Mouse (Mus musculus) heart, adult 18-20 months (tissue): ENCODE data around the gene Ccr7. TPM values are rescaled to one million over a fixed set of nuclear protein-coding genes. Genes with fewer than 3 reads are reported as not detected.
A peak's percentile ranks its signal among the peaks of the same experiment; 100 is the strongest.

Experiments
- DNase-seq, 2 experiments: peaks; one replicate each; pipeline ENCODE4 v3.0.0; 2021 to 2022; ENCODE audit warnings: mixed read lengths in 1 of 2
- long read RNA-seq, 2 experiments: library from polyadenylated mRNA; stranded (forward); transcript quantifications; one replicate each; pipeline ENCODE4 v2.0.0; 2021
- total RNA-seq, 2 experiments: library from RNA; stranded (reverse); gene quantifications; 2 replicates each; pipeline ENCODE4 v1.2.3; 2021

Ccr7 gene
- total RNA-seq, result 1 to 10 TPM in 1 of 2 experiments, under 1 TPM in 1; 0.30 to 2.8 TPM
- long read RNA-seq, experiment 1, result 0 reads
- long read RNA-seq, experiment 2, partial matches to known transcripts, result 0 of 3 reads
- long read RNA-seq, experiment 2, other reads (novel, unspliced or antisense), result 0 of 3 reads

GRCm38 (mm10) chr11:99154987-99155641, at the start of gene Ccr7:
Gene Ccr7, minus strand, starts transcription at chr11:99155077.
- DNase-seq, result no peak

GRCm38 (mm10) chr11:99189154-99189582, 34.3 kb upstream of the Ccr7 start:
- peak; percentile 50 to 72 for DNase-seq

- no peak for DNase-seq
Measured at GRCm38 (mm10) chr11:99187348-99187747, 32.5 kb upstream of the Ccr7 start.

DNA sequence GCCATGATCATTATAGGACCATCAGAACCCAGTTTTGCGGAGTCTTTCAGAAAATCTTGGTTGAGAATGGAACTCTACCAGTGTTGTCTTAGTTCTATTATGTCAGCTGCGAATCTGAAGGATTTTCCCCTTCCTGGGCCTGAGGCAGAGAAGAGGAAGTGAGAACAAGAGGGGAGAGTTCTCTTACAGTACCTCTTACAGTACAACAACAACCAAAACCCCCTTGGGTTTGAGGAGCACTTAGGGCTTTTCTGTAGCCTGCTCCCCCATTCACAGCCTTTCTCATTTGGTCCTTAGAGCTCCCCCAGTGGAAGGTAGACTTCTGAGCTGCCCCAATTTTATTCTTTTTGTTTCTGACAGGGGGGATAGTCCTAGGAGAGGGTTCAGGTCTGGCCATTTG, 32.0 kb upstream of the Ccr7 start:
- DNase-seq, result no peak

DNA sequence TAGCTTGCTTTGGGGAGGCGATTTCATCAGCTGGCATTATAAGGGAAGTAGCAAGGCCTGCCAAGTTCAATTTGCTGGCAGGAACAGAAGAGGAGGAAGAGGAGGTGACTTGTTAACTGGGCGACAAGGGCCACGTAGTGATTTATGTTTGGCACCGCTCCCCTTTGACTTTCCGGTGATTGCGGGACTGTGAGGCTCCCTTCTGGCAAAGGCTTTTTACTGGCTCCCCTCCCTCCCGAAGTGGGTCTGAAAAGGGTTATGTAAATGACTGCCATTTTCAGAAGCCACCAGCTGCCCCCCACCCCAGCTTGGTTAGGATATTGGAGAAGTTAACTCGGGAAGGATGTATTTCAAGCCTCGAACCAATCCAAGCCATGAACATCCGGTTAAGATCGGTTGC, 27.7 kb upstream of the Ccr7 start:
- DNase-seq, result peak in 1 of 2 experiments; percentile 16

DNA sequence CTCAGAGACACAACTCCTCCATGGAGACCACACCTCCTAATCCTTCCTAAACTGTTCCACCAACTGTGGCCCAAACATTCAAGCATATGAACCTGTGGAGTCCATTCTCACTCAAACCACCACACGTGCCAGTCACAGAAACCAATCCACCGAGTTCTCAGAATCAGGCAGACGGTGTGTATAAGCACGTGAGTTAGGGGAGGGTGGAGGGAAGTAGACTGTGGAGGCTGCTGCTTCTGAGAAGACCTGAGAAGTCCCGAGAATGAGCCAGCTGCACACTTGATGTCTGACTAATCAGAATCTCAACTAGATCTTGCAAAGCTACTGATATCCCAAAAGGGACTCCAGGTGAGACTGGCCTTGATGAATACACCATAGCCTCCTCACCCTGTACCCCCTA, 25.2 kb upstream of the Ccr7 start:
- DNase-seq, result no peak

GRCm38 (mm10) chr11:99177925-99178198, 23.0 kb upstream of the Ccr7 start:
- no peak for DNase-seq

- DNase-seq, result no peak
Measured at GRCm38 (mm10) chr11:99177054-99177924, 22.4 kb upstream of the Ccr7 start.

- DNase-seq, result no peak
Measured at GRCm38 (mm10) chr11:99172002-99172401, 17.1 kb upstream of the Ccr7 start.

DNA sequence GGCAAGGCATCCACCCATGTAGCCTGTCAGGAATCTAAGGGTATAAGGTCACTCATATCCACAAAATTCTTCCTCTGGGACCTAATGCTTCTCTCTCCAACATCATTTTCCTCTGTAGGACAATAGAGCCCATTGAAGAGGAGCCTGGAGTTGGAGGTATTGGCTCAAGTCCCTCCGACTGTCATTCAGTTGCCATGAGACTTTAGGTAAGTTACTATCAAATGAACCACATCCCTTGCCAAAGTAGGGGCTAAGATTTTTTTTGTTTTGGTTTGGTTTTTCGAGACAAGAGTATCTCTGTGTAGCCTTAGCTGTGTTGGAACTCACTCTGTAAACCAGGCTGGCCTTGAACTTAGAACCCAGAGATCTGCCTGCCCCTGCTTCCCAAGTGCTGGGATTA, 16.6 kb upstream of the Ccr7 start:
- DNase-seq, result no peak

- no peak for DNase-seq
Measured at GRCm38 (mm10) chr11:99170547-99171267, 15.8 kb upstream of the Ccr7 start.

- DNase-seq, result no peak
Measured at GRCm38 (mm10) chr11:99170005-99170404, 15.1 kb upstream of the Ccr7 start.

GRCm38 (mm10) chr11:99169438-99169837, 14.6 kb upstream of the Ccr7 start:
- no peak for DNase-seq

DNA sequence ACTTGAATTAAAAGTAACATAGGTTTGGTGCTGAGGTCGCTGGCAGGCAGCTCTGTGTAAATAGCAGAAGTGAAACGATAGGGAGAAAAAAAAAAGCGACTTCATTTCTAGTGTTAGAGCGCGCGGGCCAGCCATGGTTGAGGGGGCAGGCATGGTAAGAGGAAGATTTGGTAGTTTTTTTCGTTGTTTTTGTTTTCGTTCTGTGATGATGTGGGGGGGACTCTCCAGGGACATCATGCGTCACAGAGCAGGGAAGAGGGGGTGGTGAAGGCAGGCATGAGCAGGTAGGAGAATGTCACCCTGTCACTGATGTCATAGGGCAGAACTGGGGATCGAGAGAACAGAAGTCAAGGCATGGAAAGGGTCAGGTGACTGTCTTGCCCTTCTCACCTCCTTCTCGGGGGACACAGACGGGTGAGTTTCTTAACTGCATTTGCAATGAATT, 13.2 kb upstream of the Ccr7 start:
- DNase-seq, result peak in 1 of 2 experiments; percentile 40

DNA sequence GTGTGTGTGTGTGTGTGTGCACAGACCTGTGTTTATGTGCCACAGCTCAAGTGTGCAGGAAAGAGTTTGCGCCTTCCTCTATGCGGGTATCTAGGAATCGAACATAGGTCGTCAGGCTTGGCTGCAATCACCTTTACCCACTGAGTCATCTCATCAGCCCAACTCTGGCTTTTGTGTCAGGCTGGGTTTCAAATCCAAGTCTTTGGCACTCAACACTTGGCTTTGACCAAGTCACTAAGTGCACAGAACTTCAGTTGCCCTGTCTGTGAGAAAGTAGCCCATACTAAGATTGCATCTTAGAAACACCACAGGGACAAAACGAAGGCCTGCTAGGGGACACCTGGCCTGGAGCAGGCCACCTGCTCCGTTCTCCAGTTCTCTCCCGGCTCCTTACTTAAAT, 12.7 kb upstream of the Ccr7 start:
- no peak for DNase-seq

DNA sequence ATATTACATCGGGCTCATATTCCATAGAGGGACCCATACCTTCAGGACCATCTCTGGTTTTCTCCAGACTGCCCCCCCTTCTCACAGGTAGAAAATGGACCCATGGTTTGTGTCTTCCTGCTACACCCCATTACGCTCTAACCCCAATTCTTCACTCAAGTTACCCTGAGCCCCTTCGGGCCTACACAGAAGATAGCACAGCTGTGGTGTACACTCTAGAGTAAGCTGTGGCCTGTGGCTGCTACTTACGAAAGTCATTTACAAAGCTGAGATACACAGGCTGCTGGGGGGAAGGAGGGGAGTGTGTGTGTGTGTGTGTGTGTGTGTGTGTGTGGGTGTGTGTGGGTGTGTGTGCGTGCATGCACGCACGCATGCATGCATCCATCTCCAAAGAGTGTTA, 11.4 kb upstream of the Ccr7 start:
- no peak for DNase-seq

DNA sequence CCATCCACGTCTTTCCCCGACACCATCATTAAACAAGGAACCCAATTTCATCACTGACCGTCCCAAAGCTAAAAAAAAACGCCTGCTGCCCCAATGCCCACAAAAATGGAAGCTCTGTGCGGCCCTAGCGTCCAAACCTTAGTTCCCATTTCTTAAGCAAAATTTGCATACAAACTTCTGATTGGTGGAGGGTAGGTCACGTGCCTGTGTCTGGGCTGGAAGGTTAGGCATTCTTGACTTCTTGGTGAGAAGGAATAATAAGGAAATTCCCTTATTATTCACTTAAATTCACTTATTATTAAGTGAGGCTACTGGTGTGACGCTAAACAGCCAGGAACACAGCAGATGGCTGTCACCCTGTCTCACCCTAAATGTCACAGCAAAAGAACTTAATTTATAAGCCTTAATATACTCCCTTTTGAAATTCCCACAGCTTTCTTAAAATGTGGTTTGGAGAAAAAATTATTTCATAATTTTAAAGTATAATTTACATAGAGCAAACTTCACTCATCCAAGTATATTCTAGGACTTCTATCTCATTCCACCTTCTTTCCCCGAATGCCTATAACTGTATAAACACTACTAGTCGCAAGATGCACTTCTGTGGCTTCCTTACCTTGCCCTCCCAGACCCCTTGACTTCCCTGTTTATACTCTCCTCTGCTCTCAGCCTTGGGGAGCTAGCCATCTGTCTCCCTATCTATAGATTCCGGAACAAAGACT, 10.3 kb upstream of the Ccr7 start:
- no peak for DNase-seq

- DNase-seq, result peak in 1 of 2 experiments; percentile 53
Measured at GRCm38 (mm10) chr11:99162972-99163686, 8.3 kb upstream of the Ccr7 start.

GRCm38 (mm10) chr11:99161648-99162047, 6.8 kb upstream of the Ccr7 start:
- no peak for DNase-seq

DNA sequence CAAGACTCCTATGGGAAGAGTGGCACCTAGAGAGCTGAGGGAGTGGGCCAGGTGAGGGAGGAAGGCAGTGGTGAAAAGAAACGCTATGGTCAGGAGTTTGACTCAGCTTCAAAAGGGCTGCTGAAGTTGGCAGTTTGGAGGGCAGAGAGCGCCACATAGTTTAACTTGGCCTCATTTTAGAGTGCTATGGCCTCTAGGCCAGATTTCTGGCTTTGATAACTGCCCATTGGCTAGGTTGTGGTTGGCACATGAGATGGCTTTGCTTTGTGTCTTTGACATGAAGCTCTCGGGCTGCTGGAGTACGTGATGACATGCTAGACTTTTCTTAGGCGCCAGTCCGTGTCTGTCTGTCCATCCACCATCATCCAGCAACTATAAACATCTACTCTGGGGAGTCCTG, 5.4 kb upstream of the Ccr7 start:
- no peak for DNase-seq

- no peak for DNase-seq
Measured at GRCm38 (mm10) chr11:99155817-99156216, 940 bp upstream of the Ccr7 start.
